Mouse (Mus musculus) limb, embryonic 14.5 days (tissue): ENCODE data around the gene Gabbr2. TPM values are rescaled to one million over a fixed set of nuclear protein-coding genes. Genes with fewer than 3 reads are reported as not detected.
"Not testable (repeated sequence)": the region's sequence is repeated elsewhere in the genome, so short reads cannot be mapped to it uniquely, and the experiment has no call there.

Source experiments
- ATAC-seq: fragments of 200-750 bp; cut with Nextera tagmentation; 2 replicates; pipeline ENCODE4 v1.8.0; 2017; ENCODE audit warnings: low read depth, moderate number of reproducible peaks, moderate TSS enrichment; ENCODE audit not compliant: low FRiP score
- DNase-seq: peaks from one replicate; pipeline ENCODE4 v3.0.0-alpha.2; 2015; ENCODE audit warnings: low spot score
- H3K27ac ChIP-seq: fragments of 300-500 bp; sonication (generic); replicated peaks from 2 replicates; pipeline ENCODE4 v1.5.1; 2014; ENCODE audit warnings: low read depth, mild to moderate bottlenecking, low read length, moderate library complexity, mixed read lengths
- H3K27me3 ChIP-seq: fragments of 300-500 bp; sonication (generic); 2 replicates; pipeline ENCODE4 v1.6.1; 2014; ENCODE audit warnings: low read length, mixed read lengths; ENCODE audit not compliant: control insufficient read depth, insufficient read depth
- H3K36me3 ChIP-seq: fragments of 300-500 bp; sonication (generic); 2 replicates; pipeline ENCODE4 v1.6.1; 2014; ENCODE audit warnings: mild to moderate bottlenecking, low read length, moderate library complexity, mixed read lengths; ENCODE audit not compliant: control insufficient read depth, insufficient read depth
- H3K4me1 ChIP-seq: fragments of 300-500 bp; sonication (generic); 2 replicates; pipeline ENCODE4 v1.6.1; 2014; ENCODE audit warnings: antibody characterized with exemption, low read length, mixed read lengths; ENCODE audit not compliant: control insufficient read depth, insufficient read depth
- H3K4me2 ChIP-seq: fragments of 300-500 bp; sonication (generic); replicated peaks from 2 replicates; pipeline ENCODE4 v1.6.1; 2014; ENCODE audit warnings: low read depth, mild to moderate bottlenecking, low read length, moderate library complexity; ENCODE audit not compliant: severe bottlenecking
- H3K4me3 ChIP-seq: fragments of 300-500 bp; sonication (generic); replicated peaks from 2 replicates; pipeline ENCODE4 v1.5.1; 2014; ENCODE audit warnings: low read length
- H3K9ac ChIP-seq: fragments of 300-500 bp; sonication (generic); 2 replicates; pipeline ENCODE4 v1.6.1; 2014; ENCODE audit warnings: mild to moderate bottlenecking, low read depth, low read length, moderate library complexity; ENCODE audit not compliant: severe bottlenecking
- H3K9me3 ChIP-seq: fragments of 300-500 bp; sonication (generic); 2 replicates; pipeline ENCODE4 v1.6.1; 2016; ENCODE audit warnings: low read length; ENCODE audit not compliant: control insufficient read depth
- POLR2A ChIP-seq: fragments of 200-500 bp; IDR thresholded peaks from 2 replicates; pipeline ENCODE4 v1.8.0; 2012; ENCODE audit warnings: inconsistent platforms, mild to moderate bottlenecking, moderate library complexity, borderline replicate concordance; ENCODE audit not compliant: insufficient read depth, insufficient read length; ENCODE audit errors: extremely low read depth
- WGBS: fragments of 180-500 bp; shearing (Covaris S2); extraction: QIAGEN DNeasy Blood & Tissue Kit; methylation state at CpG from one replicate; pipeline ENCODE4 v1.1.7; 2014; 5-methylcytosine and 5-hydroxymethylcytosine counted together
- polyA plus RNA-seq, 2 experiments: library from polyadenylated mRNA; depleted of rRNA in 1 of 2; stranded (reverse) in 1 of 2; unstranded in 1 of 2; fragments of >200 nt; fragmentation: Nextera tagmentation in 1 of 2; extraction: Ambion mirVana in 1 of 2; gene quantifications; 2 replicates each; pipeline versions ENCODE4 v1.2.1 to v1.2.3; 2012 to 2014

Gabbr2 gene
- polyA plus RNA-seq, 2 experiments = 0.15 to 0.30 TPM

DNA sequence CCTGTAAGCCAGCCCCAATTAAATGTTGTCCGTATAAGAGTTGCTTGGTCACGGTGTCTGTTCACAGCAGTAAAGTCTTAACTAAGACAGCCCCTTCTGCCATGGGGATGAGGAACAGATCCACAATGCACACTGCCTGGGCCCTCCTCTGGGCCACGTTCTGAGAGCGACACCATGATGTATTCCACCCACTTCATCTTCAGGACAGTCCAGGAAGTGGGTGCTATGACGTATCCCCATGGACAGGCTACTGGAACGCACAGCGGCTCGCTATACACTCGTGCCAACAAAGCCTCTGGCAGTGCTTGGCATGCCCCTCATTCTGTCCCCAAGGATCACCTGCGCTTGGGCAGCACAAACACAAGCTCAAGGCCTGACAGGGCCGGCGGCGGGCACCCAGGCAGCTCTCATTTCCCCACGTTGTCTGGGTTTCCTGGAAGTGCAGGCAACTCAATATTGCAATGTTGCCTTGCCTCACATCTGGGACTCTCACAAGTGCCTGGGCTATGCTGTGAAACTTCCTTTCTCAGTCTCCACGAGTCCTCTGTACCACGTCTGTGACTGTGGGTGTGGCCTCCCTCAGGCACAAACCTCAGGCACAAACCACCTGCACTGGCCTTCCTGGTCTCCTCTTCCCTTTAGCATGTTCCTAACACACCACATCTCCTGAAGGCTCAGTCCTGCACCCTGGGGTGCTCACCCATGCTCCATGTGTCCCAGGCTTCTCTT lies 355.8 kb downstream of the Gabbr2 start:
- TF ChIP-seq POLR2A = no peak
- Histone ChIP-seq H3K27ac (no peak overlapping the region), H3K27me3 (no peaks in the 10 kb centered on the region), H3K9ac (no peak overlapping the region), H3K9me3 (no peaks in the 10 kb centered on the region), H3K36me3 (no peaks in the 10 kb centered on the region), H3K4me1 (no peaks in the 10 kb centered on the region), H3K4me2 (no peak overlapping the region), H3K4me3 (no peak overlapping the region)
- ATAC-seq (no peak), DNase-seq (no peak)
- WGBS = 76% methylated on average over 16 of the region's 16 CpGs

DNA sequence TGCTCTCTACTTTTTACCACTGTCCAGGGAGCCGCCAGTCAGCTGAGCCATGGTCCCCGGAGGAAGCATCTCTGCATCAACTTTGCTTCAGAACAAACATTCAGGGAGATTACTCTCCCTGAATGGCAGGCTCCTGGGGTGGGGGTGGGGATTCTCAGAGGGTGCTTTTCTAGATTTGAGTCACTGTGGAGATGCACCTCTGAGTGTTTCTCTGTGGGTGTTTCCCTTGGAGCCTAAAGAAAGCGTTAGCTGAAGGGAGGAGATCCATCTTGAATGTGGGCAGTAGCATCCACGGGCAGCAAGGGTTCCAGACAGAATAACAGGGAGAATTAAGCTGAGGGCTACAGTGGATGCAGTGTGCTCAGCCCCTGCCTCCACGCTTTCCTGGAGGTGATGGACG lies 356.8 kb downstream of the Gabbr2 start:
- Histone ChIP-seq H3K4me2 (no peak overlapping the region), H3K4me3 (no peak overlapping the region), H3K9me3 (no peaks in the 10 kb centered on the region), H3K9ac (no peak overlapping the region), H3K27me3 (no peaks in the 10 kb centered on the region), H3K36me3 (no peaks in the 10 kb centered on the region), H3K27ac (no peak overlapping the region), H3K4me1 (no peaks in the 10 kb centered on the region)
- DNase-seq (no peak), ATAC-seq (no peak)
- TF ChIP-seq POLR2A = no peak
- 70% methylated on average over 6 of the region's 6 CpGs for WGBS

DNA sequence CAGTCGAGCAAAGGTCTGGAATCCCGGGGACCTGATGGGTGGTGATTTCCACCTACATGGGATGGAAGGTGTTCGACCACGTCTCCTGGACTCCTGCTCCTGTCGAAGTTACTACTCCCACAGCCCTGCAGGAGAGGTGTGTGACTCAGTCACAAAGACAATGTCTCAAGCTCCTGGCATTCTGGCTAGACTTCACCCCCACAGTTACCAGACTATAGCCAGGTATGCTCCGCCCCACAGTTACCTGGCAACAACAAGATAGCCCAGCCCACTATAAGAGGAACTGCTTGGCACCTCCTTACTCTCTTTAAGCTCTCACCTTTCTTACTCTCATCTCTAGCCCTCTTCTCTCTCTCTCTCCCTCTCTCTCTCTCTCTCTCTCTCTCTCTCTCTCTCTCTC lies 358.1 kb downstream of the Gabbr2 start:
- not testable (repeated sequence) for H3K9ac ChIP-seq, H3K9me3 ChIP-seq, H3K36me3 ChIP-seq, H3K4me3 ChIP-seq, H3K4me1 ChIP-seq, H3K27ac ChIP-seq, H3K27me3 ChIP-seq, DNase-seq, ATAC-seq, H3K4me2 ChIP-seq
- 70% methylated on average over 6 of the region's 6 CpGs for WGBS

DNA sequence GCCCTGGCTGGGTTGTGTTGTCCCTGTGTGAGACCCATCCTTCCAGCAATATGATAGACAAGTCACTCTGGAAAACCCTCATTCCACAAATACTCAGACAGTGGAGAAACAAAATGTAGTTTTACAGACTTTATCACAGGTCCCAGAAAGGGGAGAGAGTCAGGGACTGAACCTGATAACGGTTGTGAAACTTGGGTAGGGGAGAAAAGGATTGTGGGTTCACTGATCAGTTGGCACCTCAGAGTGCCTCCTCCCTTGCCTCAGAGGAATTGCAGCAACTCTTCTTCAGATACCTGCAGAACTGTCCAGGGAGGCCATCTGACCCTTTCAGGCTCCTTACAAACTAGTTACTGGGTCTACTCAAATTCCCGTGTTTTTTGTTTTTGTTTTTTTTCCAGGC lies 359.2 kb downstream of the Gabbr2 start:
- Histone ChIP-seq H3K9ac (no peak overlapping the region), H3K27ac (no peak overlapping the region), H3K9me3 (no peaks in the 10 kb centered on the region), H3K4me1 (peaks cover 8% of the 10 kb centered on the region), H3K4me3 (no peak overlapping the region), H3K4me2 (no peak overlapping the region), H3K27me3 (no peaks in the 10 kb centered on the region), H3K36me3 (no peaks in the 10 kb centered on the region)
- ATAC-seq (no peak), DNase-seq (no peak)
- no peak for TF ChIP-seq POLR2A
- WGBS = 80% methylated on average over 2 of the region's 2 CpGs

DNA sequence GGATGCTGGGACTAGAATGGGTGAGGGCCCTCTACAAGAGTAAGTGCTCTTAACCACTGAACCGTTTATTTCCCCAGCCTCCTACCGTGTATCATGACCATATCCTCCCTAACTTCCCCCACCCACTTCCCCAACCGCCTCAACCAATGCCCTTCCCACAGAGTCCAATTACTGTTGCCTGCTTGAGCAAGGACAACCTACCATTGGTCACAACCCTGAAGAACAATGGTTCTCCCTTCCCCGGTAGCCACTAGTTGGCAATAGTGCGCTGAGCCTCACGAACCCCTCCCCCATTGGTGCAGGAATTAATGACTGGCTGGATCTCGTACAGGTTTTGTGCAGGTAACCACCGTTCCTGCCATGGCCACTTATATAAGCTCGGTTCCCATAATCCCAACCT lies 361.3 kb downstream of the Gabbr2 start:
- no peak for TF ChIP-seq POLR2A
- no peak overlapping the region for H3K4me2 ChIP-seq
- peaks cover 8% of the 10 kb centered on the region for H3K4me1 ChIP-seq
- H3K27me3 ChIP-seq = no peaks in the 10 kb centered on the region
- no peak overlapping the region for H3K27ac ChIP-seq
- no peak overlapping the region for H3K9ac ChIP-seq
- WGBS = 63% methylated on average over 9 of the region's 9 CpGs
- H3K36me3 ChIP-seq = no peaks in the 10 kb centered on the region
- DNase-seq (no peak), ATAC-seq (no peak)
- H3K4me3 ChIP-seq = no peak overlapping the region
- no peaks in the 10 kb centered on the region for H3K9me3 ChIP-seq
